Mouse (Mus musculus) retina, postnatal 7 days (tissue): ENCODE measurements around the gene Runx2.

ENCODE experiments used
- DNase-seq: peaks from one replicate; pipeline ENCODE4 v3.0.0-alpha.2; 2012; ENCODE audit warnings: low read depth, low spot score

The Runx2 gene

DNA sequence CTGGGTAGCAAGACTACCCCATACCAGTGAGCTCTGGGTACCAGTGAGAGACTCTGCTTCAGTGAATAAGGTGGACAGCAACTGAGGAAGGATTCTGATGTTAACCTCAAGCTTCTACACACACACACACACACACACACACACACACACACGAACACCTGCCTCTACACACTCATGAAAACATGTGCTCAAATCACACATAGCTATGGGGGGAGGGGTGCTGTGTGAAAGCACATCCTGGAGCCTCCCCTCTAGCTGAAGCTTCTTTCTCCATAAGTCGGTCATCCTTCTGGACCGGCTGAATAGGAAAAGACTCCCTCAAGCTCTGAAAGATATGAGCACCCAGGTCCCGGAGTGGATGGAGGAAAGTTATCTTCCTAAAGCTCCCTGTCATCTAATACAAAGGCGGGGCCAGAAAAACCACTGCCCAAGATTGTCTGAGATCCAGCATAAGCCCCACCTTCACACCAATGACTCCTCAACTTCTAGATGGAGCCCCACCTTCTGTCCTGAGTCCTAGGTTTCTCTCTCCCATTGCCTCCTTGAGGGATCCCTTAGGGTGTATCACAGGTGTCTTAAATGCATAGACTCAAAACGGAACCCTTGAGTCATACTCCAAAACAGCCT is 152.4 kb downstream of the Runx2 start:
- no peak for DNase-seq

GRCm38 (mm10) chr17:44660121-44660806 is 154.3 kb downstream of the Runx2 start:
- DNase-seq = no peak

DNA sequence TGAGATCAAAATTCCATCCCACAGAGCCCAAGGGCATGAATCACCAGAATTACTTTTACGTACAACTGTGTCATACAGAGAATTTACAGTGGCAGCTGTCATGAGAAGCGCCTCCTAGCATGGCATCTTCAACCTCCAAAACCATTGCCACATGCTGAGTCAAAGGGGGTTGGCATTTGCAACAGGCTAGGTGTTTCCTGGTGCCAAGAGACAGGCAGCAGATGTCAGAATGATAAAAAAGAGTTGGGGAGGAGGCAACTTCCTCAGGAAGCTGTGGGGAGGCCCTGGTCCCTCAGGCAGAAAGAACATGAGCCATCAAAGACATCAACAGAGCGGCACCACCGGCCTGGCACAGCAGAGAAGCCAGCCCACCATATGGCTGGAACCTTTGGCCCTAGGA is 160.1 kb downstream of the Runx2 start:
- DNase-seq = no peak

- DNase-seq = no peak
These were observed 161.5 kb downstream of the Runx2 start for GRCm38 (mm10) chr17:44653081-44653480.

- DNase-seq = peak; percentile 45
These were observed 162.5 kb downstream of the Runx2 start for GRCm38 (mm10) chr17:44652054-44652453.

- DNase-seq = no peak
These were observed 163.0 kb downstream of the Runx2 start for GRCm38 (mm10) chr17:44651613-44652012.

- DNase-seq = no peak
These were observed 164.2 kb downstream of the Runx2 start for GRCm38 (mm10) chr17:44650431-44650830.

- no peak for DNase-seq
These were observed 165.5 kb downstream of the Runx2 start for GRCm38 (mm10) chr17:44649056-44649455.

DNA sequence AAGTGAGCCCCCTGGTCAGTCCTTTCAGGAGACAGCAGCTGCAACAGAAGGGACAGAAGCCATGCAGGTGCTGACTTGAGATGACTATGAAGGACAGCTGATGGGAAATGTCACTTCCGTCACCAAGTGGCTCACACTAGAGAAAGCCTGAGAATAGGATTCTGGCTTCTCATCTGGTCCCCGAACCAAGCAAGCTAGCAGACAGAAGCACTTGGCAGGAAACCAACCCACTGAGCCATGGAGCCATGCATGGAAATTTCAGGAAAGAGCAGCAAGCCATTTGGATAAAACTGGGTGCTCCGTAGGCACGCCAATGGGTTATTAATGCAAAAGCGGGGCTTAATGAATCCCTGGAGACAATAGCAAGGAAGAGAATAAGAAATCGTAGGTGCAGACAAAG is 166.7 kb downstream of the Runx2 start:
- DNase-seq = no peak

- DNase-seq = no peak
These were observed 169.5 kb downstream of the Runx2 start for GRCm38 (mm10) chr17:44645146-44645545.

- no peak for DNase-seq
These were observed 171.3 kb downstream of the Runx2 start for GRCm38 (mm10) chr17:44643260-44643659.

- DNase-seq = no peak
These were observed 172.5 kb downstream of the Runx2 start for GRCm38 (mm10) chr17:44642126-44642525.

GRCm38 (mm10) chr17:44640910-44641309 is 173.7 kb downstream of the Runx2 start:
- no peak for DNase-seq

GRCm38 (mm10) chr17:44639446-44639845 is 175.2 kb downstream of the Runx2 start:
- no peak for DNase-seq

- DNase-seq = no peak
These were observed 177.3 kb downstream of the Runx2 start for GRCm38 (mm10) chr17:44637181-44637880.

DNA sequence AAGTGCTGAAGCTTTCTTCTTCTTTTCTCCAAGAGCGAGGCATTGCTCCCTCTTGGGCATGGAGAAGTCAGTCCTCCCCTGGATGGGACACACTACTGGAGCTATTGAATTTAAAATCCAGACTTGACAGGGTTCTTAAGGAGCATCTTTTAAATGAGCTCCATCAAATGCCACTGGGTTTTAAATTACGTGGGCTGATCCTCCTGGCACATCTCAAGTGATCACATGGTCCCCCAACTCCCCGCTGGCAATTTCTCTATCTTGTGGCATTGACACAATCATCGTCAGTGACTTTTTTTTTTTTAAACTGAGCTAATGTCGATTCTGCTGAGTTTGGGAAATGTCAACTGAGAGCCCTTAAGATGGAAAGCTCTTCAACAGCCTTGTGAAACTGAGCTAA is 180.1 kb downstream of the Runx2 start:
- no peak for DNase-seq

GRCm38 (mm10) chr17:44633607-44634415 is 180.8 kb downstream of the Runx2 start:
- no peak for DNase-seq

- no peak for DNase-seq
These were observed 181.7 kb downstream of the Runx2 start for GRCm38 (mm10) chr17:44632941-44633340.

- no peak for DNase-seq
These were observed 182.3 kb downstream of the Runx2 start for GRCm38 (mm10) chr17:44632292-44632691.

DNA sequence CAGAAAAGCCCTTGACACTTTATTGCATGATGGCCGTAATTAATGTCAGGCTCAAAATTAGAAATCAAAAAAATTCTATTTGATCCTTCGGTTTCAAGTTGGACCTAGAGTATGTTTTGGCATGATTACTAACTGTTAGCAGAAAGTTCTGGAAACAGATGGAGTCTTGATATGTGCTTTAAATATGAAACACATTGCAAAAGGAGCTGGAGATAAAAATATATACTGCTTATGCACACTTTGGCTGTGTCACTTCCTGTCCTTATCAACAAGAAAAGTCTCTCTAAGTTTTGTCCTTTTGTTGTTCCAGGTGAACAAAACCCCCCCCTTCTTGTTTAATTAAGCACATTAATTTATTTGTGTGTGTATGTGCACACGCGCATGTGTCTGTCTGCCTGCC is 183.0 kb downstream of the Runx2 start:
- DNase-seq = no peak

DNA sequence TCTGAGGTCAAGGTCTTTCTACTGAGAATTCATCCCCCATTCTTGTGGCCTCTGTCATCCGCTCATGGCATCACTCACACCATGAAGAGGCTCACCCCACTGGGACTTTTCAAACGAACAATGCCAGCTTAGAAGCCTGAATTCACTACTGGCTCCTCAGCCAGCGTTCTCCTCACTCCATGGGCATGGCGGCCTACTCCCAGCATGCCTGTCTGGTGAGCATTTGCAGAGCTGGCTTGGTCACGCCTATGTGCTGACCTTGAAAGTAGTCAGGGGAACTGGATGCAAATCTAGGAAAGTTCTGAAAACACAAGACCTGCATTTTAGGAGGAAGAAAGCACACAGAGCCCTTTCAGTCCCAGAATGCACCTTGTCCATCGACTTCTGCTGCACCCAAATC is 187.3 kb downstream of the Runx2 start:
- no peak for DNase-seq

DNA sequence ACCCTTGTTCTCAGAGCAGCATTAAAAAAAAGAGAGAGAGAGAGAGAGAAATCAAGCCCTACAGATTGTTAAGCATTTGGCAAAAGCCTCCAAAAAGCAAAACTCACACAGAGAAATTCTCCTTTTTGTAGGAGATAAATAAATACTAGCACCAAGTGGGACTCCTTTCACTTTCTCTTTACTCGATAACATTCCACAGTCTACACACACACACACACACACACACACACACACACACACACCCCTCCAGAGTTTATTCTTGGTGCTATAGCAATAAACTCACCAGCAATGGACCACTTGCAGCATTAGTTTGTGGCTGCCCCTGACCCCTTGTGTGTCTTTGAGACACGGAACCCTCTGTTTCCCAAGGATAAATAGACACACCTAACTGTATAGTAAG is 190.9 kb downstream of the Runx2 start:
- no peak for DNase-seq
